Mouse (Mus musculus): ENCODE results near the gene Spon1.

Spon1 gene

DNA sequence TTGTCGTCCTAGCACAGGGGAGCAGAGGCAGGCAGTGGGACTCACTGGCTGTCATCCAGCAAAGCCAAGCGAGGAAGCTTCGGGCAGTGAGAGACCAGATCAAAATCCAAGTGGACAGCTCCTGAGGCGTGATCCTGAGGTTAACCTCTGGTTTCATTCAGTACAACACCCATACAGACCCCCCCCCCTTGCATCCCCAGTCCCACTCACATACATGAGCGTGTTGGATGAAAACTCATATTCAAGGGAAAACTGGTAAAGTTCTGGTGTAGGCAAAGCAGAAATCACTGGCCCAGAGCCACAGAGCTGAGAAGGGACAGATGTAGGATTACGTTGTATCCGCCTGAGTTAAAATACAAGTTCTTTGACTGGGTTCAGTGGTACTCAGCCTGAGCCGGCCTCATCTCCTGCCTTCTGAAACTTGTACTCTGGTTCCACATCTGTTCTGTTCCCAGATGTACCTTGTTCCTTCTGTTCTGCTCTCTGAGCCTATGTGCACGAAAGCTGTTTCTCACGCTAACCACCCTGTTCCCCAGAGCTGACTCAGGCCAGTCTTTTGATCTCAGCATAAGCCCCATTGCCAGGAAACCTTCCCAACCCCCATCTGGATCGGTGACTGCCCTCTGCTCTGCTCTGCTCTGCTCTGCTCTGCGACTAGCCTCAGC lies 143.5 kb downstream of the Spon1 start:
- DNase-seq, result no peak

- no peak for DNase-seq
These were observed 145.1 kb downstream of the Spon1 start for GRCm38 (mm10) chr7:113910856-113911255.

DNA sequence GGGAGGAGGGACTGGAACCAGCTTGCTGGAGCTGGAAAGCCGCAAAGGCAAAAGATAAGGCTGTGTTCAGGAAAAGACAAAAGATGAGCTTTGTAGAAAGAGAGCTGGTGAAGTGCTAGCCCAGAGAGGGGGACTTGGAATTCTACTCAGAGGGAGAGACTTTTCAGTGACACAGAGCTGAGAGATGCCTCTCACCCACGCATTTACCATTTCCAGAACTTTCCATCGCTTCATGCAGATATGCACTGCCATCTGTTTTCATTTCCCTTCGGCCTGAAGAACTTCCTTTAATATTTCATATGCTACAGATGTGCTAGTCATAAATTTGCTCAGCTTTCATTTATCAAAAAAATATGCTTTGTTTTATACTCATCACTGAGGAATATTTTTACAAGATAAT lies 150.1 kb downstream of the Spon1 start:
- no peak for DNase-seq

GRCm38 (mm10) chr7:113918916-113919315 lies 153.1 kb downstream of the Spon1 start:
- no peak for DNase-seq

DNA sequence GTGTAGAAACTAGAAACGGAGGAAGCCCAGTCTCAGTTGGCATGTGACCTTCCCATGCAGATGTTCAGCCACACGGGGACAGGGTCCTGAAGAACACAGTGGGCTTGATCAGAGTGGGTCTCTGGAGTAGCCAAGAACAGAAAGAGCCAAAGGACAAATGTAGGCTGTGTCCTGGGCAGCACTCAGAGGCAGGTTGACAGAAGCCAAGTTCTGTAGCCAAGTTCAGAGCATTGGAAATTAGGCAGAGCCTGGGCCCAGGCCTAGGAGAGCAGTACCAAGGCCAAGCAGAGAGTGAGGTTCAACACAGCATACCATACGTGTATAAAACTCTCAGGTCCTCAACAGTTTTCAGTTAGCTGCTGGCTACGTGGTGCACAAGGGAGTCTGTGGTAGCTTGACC lies 153.7 kb downstream of the Spon1 start:
- DNase-seq, result peak in 1 of 2 experiments; percentile 13

DNA sequence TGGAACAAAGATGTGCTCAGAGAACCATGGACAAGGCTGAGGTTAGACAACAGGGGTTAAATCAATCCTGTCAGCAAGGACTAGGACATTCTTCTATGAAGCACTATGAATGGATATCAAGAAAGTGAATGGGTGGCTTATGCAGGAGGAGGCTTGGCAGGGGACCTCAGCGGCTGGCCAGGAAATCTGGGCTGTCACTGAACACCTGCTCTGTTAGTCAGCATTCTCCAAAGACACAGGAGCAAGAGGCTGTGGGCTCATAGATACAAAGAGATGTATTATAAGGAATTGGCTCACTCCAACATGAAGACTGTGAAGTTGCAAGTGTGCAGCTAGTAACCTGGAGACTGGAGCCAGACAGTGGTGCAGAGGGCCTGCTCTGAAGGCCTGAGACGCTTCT lies 154.3 kb downstream of the Spon1 start:
- peak; percentile 25 to 39 for DNase-seq

- no peak for DNase-seq
These were observed 158.8 kb downstream of the Spon1 start for GRCm38 (mm10) chr7:113924561-113924960.

GRCm38 (mm10) chr7:113950888-113951287 lies 185.1 kb downstream of the Spon1 start:
- no peak for DNase-seq

GRCm38 (mm10) chr7:113955431-113955830 lies 189.6 kb downstream of the Spon1 start:
- no peak for DNase-seq

- no peak for DNase-seq
These were observed 195.2 kb downstream of the Spon1 start for GRCm38 (mm10) chr7:113960841-113961499.

DNA sequence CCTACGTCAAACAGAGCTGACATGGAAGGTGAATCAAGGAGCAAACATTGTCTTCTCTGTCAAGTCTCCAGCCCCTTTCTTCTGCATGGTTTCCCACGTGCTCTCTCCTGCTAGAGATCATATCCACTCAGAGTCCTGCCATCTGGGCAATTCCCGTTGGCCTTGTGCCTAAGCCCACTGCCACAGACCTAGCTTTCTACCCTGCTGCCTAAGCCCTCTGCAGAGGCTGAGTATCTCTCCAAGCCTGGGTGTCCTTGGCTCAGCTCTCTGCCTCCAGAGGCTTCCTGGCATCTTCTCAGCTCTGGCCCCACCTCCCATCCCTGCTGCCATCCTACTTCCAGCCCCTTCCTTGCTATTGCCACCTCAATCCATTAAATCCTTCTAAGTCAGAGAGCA lies 195.7 kb downstream of the Spon1 start:
- DNase-seq, result peak; percentile 35 to 37

DNA sequence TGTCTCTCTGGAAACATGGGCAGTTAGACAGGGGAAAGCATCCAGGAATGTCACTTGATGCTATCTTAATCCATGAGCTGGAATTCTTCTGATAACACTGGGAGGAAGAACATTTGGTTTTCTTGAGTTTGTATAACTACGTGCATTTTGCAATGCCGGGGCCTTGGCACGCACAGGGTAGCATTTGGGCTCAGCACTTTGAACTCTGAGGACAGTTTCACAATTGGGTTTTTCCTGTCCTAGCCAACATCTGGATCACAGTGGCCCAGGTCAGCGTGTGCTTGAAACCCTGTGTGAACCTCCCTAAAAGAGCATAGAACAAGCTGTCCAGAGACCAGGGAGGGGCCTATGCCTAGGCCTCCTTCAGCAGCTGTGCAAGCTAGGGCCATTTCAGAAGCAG lies 196.3 kb downstream of the Spon1 start:
- no peak for DNase-seq

DNA sequence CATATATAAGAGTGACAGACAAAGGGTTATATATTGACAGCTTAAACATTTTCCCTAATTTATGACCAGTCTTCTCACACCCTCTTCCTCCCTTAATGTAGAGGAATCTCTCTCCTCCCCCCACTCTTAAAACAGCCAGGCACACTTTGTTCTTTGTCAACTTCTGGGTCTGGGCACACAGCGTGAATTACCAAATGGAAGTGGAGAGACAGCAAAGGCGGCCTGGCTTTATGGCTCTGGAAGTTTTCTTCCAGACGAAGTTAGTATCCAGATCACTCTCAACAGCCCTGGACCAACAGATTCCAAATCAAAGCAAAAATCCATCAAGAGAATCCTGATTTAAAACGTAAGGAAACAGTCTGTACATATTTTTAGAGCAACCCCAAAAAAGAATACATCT lies 198.0 kb downstream of the Spon1 start:
- DNase-seq, result no peak

DNA sequence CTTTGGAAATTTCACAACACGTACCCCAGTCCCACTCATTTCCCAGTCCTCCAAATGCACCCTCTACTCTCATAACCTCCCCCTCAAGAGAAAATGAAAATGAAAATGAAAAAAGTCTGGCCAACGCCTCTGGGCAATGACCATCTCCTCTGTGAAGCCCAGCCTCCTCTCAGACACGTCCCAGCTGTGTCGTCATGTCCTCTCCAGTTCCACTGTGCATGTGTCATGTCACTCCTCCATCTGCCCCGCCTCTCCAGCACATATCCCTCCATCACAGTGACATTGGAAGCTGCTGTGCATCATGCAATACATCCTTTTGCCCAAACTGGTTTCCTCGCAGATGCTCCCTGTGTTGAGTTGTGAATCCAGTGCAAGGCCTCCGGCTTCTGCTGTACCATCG lies 199.8 kb downstream of the Spon1 start:
- DNase-seq, result no peak

DNA sequence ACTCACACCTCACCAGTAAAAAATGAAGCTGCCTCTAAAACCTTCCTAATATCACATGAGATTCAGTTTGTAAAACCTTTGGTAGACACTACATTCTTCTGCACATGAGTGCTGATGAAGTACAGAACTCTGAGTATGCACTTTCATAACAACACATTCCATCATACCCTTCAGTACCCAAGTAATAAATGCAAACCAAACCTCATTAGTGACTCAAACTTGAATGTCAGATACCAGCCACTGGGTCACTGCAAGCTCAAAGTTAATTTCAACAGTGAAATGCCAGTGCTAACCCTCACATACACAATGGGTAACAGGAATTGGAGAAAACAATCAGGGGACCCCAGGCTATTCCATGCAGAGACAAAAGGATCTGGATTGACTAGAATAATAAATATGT lies 203.4 kb downstream of the Spon1 start:
- no peak for DNase-seq

DNA sequence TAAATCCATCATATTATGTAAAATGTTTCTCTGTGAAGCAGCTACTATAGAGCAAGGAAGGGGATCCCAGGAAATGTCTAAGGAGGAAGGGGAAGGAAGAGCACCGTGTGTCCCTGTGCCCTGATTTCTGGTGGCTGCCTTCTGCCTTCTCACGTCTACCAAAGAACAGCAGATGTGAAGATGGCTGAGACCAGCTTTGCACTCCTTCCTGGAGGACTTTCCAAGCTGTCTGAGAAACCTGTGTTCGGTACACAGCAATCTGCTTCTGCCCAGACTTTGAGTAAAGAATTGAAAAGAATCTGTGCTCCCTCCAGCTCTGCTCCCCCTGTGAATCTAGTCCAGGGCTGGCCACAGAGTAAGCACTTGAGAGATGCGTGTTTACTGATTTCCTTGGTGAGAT lies 206.7 kb downstream of the Spon1 start:
- DNase-seq, result no peak

DNA sequence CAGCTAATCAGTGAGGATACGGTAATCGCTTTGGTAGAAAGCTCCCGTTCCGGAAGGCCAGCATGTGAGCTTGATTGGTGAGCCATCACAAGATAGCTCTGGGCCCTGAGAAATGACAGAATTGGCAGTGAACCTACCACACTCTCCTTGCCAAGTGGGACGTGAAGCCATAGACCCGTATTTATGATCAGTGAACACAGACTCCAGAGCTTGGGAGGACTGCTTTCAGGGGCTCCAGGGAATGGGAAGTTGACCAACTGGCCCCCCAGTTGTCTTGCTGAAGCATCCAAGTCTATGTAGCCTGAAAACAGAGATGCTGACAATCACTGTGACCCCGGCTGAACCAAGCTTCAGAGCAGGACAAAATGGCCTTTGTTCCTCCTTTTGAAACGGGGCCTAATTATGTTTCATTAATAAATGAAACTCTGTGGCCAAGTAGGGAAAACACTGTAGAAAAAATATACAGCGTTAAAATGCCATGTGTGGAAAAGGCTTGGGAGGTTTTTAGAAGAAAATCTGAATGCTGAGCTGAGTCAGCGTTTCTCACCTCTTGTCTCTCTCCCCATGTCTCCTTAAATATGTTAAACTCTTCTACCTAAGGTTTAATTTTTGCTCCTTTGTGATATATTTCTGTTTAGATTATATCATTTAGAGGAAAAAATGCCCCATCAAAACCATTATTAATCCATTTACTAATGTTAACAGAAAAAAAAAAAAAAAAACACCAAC lies 220.8 kb downstream of the Spon1 start:
- peak in 1 of 2 experiments; percentile 32 for DNase-seq

- DNase-seq, result no peak
These were observed 222.4 kb downstream of the Spon1 start for GRCm38 (mm10) chr7:113988156-113988555.

- DNase-seq, result no peak
These were observed 232.0 kb downstream of the Spon1 start for GRCm38 (mm10) chr7:113997675-113998354.

GRCm38 (mm10) chr7:114004171-114004570 lies 238.4 kb downstream of the Spon1 start:
- DNase-seq, result no peak

DNA sequence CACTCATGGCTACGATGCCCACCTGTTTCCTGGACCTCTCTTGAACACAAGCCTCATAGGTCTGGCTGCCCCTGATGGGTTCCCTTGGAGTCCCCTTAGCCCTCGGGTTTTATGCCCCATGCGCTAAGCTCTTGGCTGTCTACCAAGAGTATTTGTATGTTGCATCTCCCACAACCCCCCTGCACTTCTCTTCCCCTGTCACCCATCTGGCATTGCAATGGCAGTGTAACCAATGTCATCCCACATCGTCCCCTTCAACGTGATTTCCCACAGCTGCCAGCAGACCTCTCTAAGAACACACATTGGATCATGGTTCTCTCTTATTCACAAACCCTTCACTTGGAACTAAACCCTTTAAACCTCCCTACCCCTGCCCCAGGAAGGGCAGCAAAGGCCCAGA lies 239.7 kb downstream of the Spon1 start:
- DNase-seq, result no peak

DNA sequence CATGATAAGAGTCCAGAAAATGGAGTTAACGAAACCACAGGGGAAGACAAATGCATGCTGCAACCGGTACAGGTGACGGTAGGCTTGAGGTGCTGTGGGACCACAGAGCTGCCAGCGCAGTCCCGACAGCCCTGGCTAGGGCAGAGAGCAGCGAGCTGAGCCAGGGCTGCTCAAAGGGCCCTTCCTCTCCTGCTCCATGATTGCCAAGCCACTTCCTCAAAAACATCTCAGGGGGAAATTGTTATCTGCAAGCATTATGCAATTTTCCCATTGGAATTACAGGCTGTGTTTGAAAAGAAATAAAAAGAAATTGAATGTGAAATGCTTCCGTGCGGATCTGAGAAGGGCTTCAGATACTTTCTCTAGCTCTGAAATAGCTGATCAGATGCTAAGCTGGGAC lies 240.7 kb downstream of the Spon1 start:
- no peak for DNase-seq

GRCm38 (mm10) chr7:114007565-114007964 lies 241.8 kb downstream of the Spon1 start:
- DNase-seq, result no peak
